In genomic region chr9:108633846-108634245, GRCm38 (mm10) we compare ENCODE assay signal across 17 mouse cellular contexts.
"Had no signal": no experiment of that assay in that cellular context is flagged by ENCODE, and none has a peak within 500 bp of the region (broad histone marks: within the 10 kb centered on the region; RNA-seq: fewer than 3 reads in every experiment).

No protein-coding gene starts in this region.

- H3K9ac ChIP-seq: neural tube, embryonic 12.5 days; neural tube, embryonic 13.5 days; neural tube, embryonic 15.5 days; stomach, embryonic 15.5 days had no signal

- H3K4me3 ChIP-seq: neural tube, embryonic 12.5 days; neural tube, embryonic 13.5 days; neural tube, embryonic 15.5 days; stomach, embryonic 15.5 days had no signal

- H3K27ac ChIP-seq: neural tube, embryonic 12.5 days; neural tube, embryonic 13.5 days; neural tube, embryonic 15.5 days; stomach, embryonic 15.5 days; stomach, postnatal 0 days had no signal

- H3K27me3 ChIP-seq: neural tube, embryonic 12.5 days; neural tube, embryonic 13.5 days; neural tube, embryonic 15.5 days; stomach, embryonic 15.5 days had no signal

- H3K9me3 ChIP-seq: neural tube, embryonic 12.5 days; neural tube, embryonic 13.5 days; neural tube, embryonic 15.5 days; stomach, embryonic 15.5 days had no signal

- H3K4me2 ChIP-seq: neural tube, embryonic 12.5 days; neural tube, embryonic 13.5 days; neural tube, embryonic 15.5 days; stomach, embryonic 15.5 days had no signal

- H3K36me3 ChIP-seq: stomach, embryonic 15.5 days had no signal

- H3K4me1 ChIP-seq: neural tube, embryonic 12.5 days; neural tube, embryonic 13.5 days; neural tube, embryonic 15.5 days; stomach, embryonic 15.5 days had no signal

- DNase-seq: retina, postnatal 1 day; right cerebral cortex, adult 18-20 months; right cerebral cortex, postnatal 14 days; right cerebral cortex, postnatal 25 days; right cerebral cortex, postnatal 4 days; spleen, adult 18-20 months; thymus, adult 18-20 months; thymus, adult 2 months; thymus, postnatal 14 days; thymus, postnatal 25 days; thymus, postnatal 36 days; thymus, postnatal 4 days had no signal
